Mouse (Mus musculus) embryo, embryonic 10.5 days (tissue): Measurements from ENCODE around the gene Ubr1.
A peak's percentile ranks its signal among the peaks of the same experiment; 100 is the strongest.
"Not testable (repeated sequence)": the region's sequence is repeated elsewhere in the genome, so short reads cannot be mapped to it uniquely, and the experiment has no call there.

Source experiments
- DNase-seq: peaks from one replicate; pipeline ENCODE4 v3.0.0-alpha.2; 2015; ENCODE audit warnings: low spot score

Gene Ubr1

DNA sequence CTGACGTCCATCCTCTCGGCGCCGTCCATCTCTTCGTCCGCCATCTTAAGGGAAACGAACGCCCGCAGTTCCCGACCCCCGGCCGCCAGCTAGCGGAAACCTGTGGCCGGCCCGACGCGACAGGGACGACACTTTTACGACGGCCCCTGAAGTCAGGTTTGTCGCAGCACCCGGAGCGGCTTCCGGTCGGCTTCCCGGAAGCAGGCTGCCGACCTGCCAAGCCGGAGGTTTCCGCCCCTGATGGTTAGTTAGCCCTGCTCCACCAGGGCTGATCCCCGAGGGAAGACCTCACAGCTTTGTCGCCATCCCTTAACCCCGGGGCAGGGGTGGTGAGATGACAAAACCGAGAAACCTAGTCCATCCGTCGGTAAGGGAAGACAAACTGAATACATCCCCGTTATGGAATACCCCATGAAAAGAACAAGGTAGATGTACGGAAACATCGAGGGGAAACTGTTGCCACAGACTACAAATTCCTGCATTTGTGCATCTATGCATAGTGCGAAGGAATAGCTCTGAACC is at the start of gene Ubr1:
TSS of gene Ubr1 (minus strand) at position 157 of the 522 bp plus-strand sequence.
- peak; percentile 94 for DNase-seq

DNA sequence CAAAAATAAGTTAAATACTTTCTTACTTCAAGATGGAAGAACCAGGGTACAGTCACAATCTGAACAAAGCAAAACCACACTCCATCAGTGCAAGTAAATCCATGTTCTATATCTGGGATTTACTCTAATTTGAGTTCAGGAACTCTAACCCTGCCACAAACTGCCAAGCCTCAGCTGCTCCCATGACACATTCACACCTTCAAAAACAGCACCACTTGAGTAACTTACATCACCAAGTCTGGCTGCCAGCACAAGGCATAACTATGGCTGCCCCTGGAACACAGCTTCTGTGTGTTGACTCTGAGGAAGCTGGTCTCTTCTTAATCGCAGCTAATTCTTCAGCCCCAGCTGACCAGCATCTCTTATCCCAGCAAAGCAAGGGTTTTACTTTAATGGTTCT is 46.6 kb upstream of the Ubr1 start:
- DNase-seq = no peak

DNA sequence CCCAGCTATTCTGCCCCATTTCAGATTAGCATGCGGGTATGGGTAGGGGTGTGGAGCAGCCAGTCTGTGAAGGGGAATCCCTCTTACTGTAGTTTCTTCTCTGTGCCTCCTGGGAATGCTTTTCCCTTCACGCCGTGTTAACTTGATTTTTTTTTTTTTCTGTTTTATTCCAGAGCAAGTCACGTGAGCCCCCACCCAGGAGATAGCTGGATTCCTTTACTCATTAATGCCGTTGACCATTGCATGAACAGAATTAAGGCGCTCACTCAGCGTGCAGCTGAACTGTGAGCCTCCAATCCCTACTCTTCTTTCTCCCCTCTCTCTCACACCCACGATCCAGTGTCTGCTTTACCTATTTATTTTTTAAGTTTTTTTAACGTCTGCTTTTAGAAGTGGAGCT is 45.7 kb upstream of the Ubr1 start:
- no peak for DNase-seq

DNA sequence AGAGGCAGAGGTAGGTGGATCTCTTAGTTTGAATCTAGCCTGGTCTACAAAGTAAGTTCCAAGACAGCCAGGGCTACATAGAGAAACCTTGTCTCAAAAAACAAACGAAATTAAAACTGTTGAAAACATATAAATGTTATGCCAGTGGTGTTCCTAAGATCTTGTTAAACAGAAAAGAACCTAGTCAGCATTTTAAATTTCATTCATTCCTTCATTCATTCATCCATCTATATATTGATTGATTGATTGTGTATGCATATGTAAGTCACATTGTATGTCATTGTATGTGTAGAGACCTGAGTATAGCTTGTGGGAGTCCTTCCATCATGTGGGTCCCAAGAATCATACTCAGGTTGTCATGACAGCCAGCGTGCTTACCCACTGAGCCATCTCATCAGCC is 45.0 kb upstream of the Ubr1 start:
- no peak for DNase-seq

DNA sequence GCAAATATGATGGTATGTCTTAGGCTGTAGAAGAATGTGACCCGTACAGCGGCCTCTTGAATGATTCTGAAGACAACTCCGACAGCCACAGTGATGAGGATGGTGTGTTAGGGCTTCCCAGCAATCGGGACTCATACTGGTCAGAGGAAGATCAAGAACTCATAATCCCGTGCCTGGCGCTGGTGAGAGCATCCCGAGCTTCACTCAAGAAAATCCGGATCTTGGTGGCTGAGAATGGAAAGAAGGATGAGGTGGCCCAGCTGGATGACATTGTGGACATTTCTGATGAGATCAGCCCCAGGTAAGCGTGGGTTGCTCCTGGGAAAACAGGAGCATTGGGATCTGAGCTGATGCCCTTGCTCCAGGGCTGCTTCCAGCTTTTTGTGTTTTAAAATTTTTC is 42.2 kb upstream of the Ubr1 start:
- no peak for DNase-seq

DNA sequence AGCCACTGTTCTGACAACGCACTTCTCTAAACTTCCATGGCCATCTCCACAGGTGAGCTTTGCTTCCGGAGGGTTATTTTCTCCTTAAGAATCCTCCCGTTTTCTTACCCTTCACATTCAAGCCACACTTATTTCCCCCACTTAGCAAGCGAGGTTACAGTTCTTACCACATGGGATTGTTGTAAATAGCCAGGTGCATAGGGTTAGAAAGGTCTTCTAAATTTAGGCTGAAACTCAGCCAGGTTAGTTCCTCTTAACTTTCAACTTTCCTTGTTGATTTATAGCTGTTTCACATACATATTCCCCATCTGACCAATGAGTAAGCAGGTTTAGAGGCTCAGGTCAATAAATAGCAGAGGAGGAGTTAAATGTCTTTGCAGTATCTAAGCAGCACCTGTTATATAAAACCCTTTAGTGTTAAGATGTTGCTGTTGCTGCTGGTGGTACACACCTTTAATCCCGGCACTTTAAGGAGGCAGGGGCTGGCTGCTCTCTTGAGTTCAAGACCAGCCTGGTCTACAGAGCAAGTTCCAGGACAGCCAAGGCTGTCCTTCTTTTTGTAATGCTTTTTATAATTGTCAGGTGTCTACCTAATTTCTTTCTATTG is 38.7 kb upstream of the Ubr1 start:
- DNase-seq = no peak

DNA sequence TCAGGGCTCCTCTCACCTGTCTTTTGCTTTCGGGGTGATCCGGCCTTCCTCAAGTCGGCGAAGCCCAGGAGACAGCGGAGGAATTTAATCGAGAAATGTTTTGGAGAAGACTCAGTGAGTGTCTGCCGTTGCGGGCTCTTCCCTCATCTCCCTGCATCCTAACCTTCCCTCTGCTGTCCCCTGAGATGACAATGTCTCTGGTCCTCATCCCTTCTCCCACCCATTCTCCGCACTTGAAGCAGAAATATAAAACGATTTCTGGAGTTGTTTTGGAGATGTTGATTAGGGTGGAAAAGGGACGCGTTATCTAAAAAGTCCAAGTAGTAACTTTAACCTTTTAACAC is 38.1 kb upstream of the Ubr1 start:
- no peak for DNase-seq

DNA sequence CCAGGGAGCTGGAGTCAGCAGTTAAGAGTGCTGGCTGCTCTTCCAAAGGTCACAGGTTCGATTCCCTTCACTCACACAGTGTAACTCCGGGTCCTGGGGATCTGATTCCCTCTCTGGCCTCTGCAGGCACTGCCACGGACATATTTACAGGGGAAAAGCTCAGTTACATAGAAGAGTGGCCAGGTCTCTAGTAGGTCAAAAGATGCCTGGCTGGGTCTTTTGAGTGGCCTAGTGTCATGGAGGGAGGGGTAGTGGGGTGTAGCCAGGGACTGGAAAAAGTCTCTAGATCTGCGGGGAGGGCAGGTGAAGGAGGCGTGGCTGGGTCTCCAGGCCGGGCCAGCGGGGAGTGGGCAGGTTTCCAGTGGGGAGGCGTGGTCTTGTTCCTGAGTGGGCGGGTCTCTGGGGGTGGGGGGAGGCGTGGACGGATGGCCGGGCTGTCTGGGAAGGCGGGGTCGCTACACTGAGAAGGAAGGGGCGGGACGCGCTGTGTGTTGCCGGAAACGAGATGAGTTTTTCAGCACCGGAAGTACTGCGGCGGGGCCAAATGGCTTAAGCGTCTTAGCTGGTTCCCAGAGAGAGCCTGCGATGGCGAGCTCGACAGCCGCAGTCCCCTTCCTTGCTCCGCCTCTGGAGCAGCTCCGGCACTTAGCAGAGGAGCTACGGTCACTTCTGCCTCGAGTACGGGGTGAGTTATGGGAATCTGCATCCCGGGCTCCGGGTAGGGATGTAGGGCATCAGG is 37.6 kb upstream of the Ubr1 start, which contains the start of gene Ccndbp1:
TSS of gene Ccndbp1 (plus strand) at position 479 of the 739 bp plus-strand sequence.
- peak; percentile 97 for DNase-seq

DNA sequence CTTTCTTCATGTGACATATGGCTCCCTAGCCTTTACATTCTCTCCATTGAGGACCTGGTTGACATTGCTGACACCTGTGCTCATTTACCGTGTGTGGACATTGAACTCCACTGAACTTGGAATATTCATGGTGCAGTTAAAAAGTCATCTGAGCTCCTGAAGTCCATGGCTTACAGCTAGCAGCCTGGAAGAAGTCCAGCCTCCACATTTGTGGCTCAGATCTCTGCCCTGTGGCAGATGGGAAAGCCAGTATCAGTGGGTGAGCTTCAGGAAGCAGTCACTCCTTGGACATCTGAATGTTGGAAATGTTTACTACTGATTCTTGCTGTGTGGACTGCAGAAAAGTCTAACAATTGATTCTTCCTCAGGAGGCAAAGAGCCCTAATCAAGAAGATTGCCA is 36.5 kb upstream of the Ubr1 start:
- DNase-seq = no peak

DNA sequence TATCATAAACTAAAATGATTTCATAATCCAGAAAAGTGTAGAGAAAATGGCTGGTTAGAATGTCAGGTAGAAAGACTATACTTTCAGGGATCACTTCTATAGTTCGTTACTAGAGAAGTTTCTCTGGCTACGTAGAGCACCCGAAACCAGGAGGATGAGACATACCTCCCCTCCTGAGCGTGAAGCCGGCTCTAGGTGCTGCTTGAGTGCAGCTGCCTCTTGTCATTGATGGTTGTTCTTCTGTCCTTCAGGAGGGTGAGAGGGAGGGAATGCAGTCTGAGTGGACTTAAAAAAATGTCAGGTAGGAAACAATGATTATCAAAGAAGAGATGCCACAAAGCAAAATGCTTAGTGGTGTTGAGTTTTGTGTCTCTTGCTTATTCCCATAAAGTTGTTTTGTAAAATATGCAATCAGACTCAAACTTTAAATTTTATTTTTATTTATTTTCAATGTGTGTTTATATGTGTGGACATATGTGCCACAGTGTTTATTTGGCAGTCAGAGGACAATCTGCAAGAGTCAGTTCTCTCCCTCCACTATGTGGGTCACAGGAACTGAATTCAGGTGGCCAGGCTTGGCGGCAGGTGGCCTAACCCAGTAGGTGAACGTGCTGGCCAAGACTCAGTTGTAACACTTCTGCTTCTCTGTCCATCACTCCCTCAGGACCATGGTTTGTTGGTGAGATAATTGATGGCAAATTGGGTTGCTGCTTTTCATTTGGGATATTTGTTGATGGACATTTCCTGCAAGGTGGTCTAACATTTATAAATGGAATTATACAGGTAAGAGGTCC is 33.7 kb upstream of the Ubr1 start:
- DNase-seq = no peak

DNA sequence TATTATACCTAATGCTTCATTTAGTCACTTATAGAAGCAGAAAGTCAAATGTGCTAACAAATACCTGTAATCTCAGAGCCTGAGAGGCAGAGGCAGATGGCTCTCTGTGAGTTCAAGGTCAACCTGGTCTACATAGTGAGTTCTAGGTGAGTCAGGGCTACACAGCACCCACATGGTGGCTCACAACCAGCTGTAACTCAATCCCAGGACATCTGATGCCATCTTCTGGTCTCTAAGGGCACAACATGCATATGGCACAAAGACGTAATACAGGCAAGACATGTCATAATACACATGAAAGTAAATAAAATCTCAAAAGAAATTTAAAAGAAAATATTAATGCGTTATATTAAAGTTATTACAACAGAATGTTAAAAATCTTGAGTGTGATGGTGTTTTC is 33.1 kb upstream of the Ubr1 start:
- no peak for DNase-seq

DNA sequence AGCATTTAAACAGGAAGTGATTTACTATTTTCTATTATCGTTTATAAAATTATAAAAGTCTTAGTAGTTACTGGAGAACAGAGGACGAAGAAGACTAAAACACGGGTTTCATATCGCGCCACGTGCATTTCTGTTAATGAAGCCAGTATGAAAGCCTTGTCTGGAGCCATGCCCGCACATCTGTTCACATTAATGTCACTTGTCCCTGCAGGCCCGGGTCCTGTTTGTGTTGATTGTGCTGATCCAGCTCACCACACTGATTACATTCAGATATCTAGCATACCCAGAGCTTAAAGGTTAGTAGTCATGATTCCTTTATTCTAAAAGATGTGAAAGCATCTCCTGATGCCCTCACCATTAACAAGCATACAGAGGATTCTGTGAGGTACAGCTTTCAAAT is 28.3 kb upstream of the Ubr1 start:
- DNase-seq = no peak

DNA sequence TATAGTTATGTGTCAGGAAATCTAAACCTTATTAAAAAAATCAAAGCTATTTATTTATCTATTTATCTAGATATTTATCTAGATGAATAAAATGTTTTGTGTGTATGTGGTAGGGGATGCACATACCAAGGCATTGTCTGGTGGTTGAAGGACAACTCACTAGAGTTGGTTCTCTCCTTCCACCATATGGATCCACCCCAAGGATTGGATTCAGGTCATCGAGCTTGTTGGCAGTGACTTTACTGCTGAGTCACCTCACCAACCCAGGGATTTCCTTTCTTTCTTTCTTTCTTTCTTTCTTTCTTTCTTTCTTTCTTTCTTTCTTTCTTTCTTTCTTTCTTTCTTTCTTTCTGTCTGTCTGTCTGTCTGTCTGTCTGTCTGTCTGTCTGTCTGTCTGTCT is 26.1 kb upstream of the Ubr1 start:
- DNase-seq = not testable (repeated sequence)

DNA sequence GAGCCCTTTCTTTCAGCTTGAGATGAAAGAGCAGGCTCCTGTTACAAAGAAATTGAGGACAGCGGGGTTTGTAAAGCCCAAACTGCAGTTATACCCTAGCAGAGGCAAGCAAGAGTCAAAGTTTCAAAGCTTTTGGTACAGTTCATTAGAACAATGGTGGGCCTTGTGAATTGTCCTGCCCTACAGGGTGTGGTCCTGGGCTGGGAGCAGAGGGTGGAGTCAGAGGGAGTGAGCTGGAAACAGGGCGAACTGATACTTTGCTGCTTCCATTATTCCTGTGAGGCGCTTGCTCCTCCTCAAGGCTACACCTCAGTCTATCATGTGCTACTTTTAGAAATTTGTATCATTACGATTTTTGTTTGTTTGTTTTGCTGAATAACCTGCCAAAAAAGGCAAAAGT is 20.7 kb upstream of the Ubr1 start:
- peak; percentile 12 for DNase-seq

DNA sequence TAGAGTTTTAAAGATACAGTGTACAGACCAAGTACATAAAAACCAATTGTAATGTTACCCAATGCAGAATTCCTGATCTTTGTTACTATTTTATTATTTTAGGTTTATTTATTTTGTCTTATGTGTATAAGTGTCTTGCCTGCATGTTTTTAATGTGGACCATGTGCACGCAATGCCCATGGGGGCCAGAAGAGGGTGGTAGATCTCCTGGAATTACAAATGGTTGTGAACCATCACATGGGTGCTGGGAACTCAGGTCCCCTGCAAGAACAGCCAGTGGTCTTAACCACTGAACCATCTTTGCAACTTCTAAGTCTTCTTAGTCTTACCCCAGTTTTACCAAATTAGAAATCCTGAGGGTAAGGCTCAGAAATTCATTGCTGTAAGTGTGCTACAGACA is 14.7 kb upstream of the Ubr1 start:
- DNase-seq = peak; percentile 12

DNA sequence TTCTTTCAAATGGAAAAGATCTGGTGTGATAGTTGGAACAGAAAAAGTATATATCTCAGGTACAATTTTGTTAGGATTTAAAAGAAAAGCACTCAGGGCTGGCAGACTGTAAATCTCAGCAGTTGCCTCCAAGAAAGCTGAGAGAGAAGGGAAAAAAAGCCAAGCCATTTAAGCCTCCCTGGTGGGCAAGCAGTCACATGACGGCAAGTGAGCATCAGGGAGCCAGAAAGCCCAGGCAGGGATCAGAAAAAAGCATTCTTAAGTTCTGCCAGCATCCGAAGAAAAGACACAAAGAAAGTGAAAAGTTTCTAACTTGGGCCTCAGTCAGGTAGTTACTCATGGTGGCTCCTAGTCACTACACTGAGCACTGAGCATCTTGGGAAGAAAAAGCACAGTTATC is 13.1 kb upstream of the Ubr1 start:
- no peak for DNase-seq

DNA sequence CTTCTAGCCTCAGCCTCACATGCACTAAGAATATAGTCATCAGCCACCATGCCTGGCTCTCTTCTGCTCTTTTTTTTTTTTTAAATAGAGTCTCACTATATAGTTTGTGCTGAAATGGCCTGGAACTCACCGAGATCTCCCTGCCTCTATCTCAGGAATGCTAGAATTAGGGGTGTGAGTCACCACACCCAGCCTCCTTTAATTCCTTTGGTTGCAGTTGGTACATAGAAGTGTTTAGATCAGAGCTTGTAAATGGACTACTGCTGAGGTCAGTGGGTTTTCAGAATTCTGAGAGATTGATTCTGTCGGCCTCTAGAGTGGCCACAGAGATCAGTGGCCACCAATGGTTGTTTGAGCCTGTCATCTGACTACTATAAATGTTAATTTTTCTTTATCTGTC is 10.3 kb upstream of the Ubr1 start:
- no peak for DNase-seq

DNA sequence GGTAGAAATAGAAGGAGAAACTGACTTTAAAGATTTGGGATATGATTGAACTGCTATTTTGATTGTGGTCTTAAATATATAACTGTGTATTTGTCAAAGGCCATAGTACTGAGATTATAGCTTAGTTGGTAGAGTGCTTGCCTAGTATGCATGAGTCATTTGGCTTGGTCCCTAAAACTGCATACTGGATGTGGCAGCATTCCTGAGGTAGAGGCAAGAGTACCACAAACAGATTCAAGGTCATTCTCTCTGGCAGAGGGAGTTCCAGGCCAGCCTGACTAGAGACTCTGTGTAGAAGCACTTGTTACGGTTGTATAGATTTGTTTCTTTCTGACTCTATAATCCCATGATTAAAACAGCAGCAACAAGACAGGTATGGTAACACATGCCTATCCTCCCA is 9.3 kb upstream of the Ubr1 start:
- DNase-seq = no peak

DNA sequence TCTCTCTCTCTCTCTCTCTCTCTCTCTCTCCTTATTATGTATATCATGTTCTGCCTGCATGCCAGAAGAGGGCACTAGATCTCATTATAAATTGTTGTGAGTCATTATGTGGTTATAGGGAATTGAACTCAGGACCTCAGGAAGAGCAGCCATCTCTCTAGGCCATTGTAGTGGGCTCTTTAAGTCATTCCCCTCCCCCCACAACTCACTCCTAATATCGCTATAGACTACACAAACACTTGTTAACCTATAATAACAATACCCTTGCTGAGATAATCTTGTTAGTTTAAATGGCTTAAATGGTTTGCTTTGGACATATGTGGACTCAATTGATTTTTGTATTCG is 8.2 kb upstream of the Ubr1 start:
- DNase-seq = peak; percentile 13

DNA sequence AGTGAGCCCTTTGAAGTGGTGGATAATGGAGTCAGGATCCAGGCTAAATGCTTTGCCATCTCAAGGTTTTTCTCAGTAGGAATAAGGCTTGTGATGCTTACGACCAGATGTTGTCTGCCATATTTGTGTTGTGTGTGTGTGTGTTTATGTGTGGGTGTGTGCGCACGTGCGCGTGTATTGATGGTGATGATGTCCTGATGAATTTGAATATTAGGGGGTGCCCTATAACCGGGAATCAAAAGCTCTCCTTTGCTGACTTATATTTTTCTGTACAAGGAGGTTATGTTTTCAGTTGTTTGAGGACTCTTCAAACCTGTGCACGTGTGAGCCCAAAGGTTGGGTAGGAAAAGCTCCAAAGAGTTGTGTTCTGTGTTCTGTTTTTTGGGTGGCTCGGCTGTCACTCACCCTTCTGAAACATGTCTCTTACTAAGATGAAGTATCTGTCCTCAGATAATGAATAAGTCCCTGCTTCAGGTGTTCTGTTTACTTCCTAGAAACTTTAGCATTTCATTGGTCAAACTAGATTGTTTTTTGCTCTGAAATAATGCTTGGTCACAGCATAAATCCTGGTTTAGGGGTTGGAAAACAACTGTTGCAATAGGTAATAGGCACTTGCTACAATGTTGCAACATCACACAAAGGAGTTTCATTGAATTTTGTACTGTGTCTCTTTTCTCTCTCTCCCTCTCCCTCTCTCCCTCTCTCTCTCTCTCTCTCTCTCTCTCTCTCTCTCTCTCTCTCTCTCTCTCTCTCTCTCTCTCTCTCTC is 7.6 kb upstream of the Ubr1 start:
- DNase-seq = no peak

DNA sequence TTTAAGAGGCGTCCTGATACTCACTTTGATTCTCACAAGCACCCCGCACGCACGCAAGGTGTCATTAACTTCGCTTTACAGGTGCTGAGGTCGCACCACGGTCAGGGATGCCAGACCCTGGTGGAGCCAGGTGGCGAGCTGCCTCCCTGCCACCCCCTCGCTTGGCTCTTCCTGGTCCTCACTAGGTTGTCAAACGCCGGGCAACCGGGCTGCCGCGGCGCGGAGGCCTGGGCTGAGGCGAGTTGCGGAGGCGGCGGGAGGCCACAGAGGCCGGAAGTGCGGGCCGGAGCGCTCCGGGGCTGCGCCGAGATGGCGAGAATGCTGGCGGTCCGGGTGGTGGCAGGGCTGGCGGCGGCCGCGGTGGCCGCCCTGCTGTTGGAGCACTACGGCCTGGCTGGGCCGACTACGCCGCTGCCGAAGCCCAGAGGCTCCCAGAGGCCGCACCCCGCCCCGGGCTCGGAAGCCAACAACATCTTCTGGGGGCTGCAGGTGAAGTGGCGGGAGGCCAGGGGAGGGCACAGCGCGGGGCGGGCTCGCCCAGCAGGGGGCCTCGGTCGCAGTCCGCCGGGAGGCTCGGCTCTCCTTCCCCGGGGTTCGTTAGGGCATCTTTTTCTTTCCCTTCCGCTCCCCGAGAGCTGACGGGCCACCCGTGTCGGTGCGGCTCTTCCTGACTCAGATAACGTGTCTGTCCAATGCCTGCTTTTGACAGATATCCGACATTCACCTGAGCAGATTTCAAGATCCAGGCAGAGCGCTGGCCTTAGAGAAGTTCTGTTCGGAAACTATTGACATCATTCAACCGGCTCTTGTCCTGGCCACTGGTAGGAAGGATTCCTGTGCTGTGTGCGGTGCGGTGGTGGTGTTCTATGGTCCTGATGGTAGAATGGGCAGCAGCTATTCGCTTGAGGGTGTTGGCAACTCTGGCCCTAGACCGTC is 6.7 kb upstream of the Ubr1 start, which contains the start of gene Tmem62:
TSS of gene Tmem62 (plus strand) at position 28 of the 936 bp plus-strand sequence.
- peak; percentile 57 for DNase-seq
